37 mouse cellular contexts compared by ENCODE assay signal in genomic region chr5:29712906-29713305, GRCm38 (mm10). TPM values are rescaled to one million over a fixed set of nuclear protein-coding genes. Genes with fewer than 3 reads are reported as not detected.
"Had no signal": no experiment of that assay in that cellular context is flagged by ENCODE, and none has a peak within 500 bp of the region (broad histone marks: within the 10 kb centered on the region; RNA-seq: fewer than 3 reads in every experiment).

No protein-coding gene starts in this region.

- DNase-seq: left cerebral cortex, postnatal 4 days; liver; liver, embryonic 13.5 days; liver, postnatal 0 days; lung, adult 18-20 months; lung, adult 2 months; lung, embryonic 14.5 days; lung, postnatal 10 days; lung, postnatal 14 days; lung, postnatal 36 days; lung, postnatal 4 days; midbrain, embryonic 14.5 days had no signal

- H3K4me2 ChIP-seq: limb, embryonic 12.5 days; limb, embryonic 13.5 days; limb, embryonic 15.5 days; liver, embryonic 11.5 days; liver, embryonic 12.5 days; liver, embryonic 13.5 days; liver, embryonic 15.5 days; lung, embryonic 14.5 days; lung, embryonic 15.5 days; midbrain, embryonic 11.5 days; midbrain, embryonic 12.5 days; midbrain, embryonic 13.5 days; midbrain, embryonic 15.5 days had no signal

- H3K27me3 ChIP-seq: limb, embryonic 12.5 days; limb, embryonic 13.5 days; limb, embryonic 15.5 days; liver, embryonic 12.5 days; liver, embryonic 13.5 days; liver, embryonic 15.5 days; lung, embryonic 15.5 days; midbrain, embryonic 12.5 days; midbrain, embryonic 13.5 days; midbrain, embryonic 15.5 days had no signal

- H3K9me3 ChIP-seq: limb, embryonic 10.5 days; limb, embryonic 12.5 days; limb, embryonic 13.5 days; limb, embryonic 15.5 days; liver, embryonic 12.5 days; liver, embryonic 13.5 days; liver, embryonic 15.5 days; lung, embryonic 15.5 days; megakaryocyte, embryonic 14.5 days; midbrain, embryonic 10.5 days; midbrain, embryonic 12.5 days; midbrain, embryonic 13.5 days; midbrain, embryonic 15.5 days had no signal

- H3K9ac ChIP-seq: limb, embryonic 12.5 days; limb, embryonic 13.5 days; limb, embryonic 15.5 days; liver, embryonic 12.5 days; liver, embryonic 13.5 days; liver, embryonic 14.5 days; liver, embryonic 15.5 days; liver, postnatal 0 days; lung, embryonic 14.5 days; lung, embryonic 15.5 days; midbrain, embryonic 12.5 days; midbrain, embryonic 13.5 days; midbrain, embryonic 15.5 days had no signal

- H3K27ac ChIP-seq: limb, embryonic 10.5 days; limb, embryonic 12.5 days; limb, embryonic 13.5 days; limb, embryonic 15.5 days; liver, embryonic 12.5 days; liver, embryonic 13.5 days; liver, embryonic 14.5 days; liver, embryonic 15.5 days; lung, embryonic 15.5 days; macrophage; midbrain, embryonic 10.5 days; midbrain, embryonic 12.5 days; midbrain, embryonic 13.5 days; midbrain, embryonic 15.5 days had no signal

- H3K4me3 ChIP-seq: limb, embryonic 10.5 days; limb, embryonic 12.5 days; limb, embryonic 13.5 days; limb, embryonic 15.5 days; liver, embryonic 12.5 days; liver, embryonic 13.5 days; liver, embryonic 15.5 days; lung, embryonic 15.5 days; megakaryocyte, embryonic 14.5 days; midbrain, embryonic 10.5 days; midbrain, embryonic 12.5 days; midbrain, embryonic 13.5 days; midbrain, embryonic 15.5 days; myocyte had no signal

- H3K36me3 ChIP-seq: limb, embryonic 10.5 days; limb, embryonic 12.5 days; limb, embryonic 13.5 days; limb, embryonic 15.5 days; liver, embryonic 12.5 days; liver, embryonic 13.5 days; liver, embryonic 15.5 days; lung, embryonic 15.5 days; midbrain, embryonic 10.5 days; midbrain, embryonic 12.5 days; midbrain, embryonic 13.5 days; midbrain, embryonic 15.5 days had no signal

- ATAC-seq: liver, embryonic 12.5 days; liver, postnatal 0 days; lung, postnatal 0 days; midbrain, embryonic 13.5 days; midbrain, embryonic 15.5 days; midbrain, embryonic 16.5 days had no signal

- H3K4me1 ChIP-seq: liver, embryonic 12.5 days; liver, embryonic 13.5 days; liver, embryonic 15.5 days; lung, embryonic 15.5 days; midbrain, embryonic 10.5 days; midbrain, embryonic 12.5 days; midbrain, embryonic 13.5 days; midbrain, embryonic 15.5 days had no signal

RNA-seq across cellular contexts. Expression of gene Gm5129, which starts 22.8 kb away (rescaled TPM):
- polyA plus RNA-seq: limb, embryonic 11.5 days; limb, embryonic 12.5 days; limb, embryonic 13.5 days; limb, embryonic 15.5 days; liver, adult 2 months; liver, embryonic 11.5 days; liver, embryonic 12.5 days; liver, embryonic 13.5 days; liver, embryonic 15.5 days; liver, embryonic 16.5 days; liver, postnatal 0 days; lung, adult 2 months; lung, embryonic 14.5 days; lung, embryonic 15.5 days; lung, embryonic 16.5 days; lung, postnatal 0 days; macrophage; midbrain, embryonic 10.5 days; midbrain, embryonic 11.5 days; midbrain, embryonic 12.5 days; midbrain, embryonic 13.5 days; midbrain, embryonic 14.5 days; midbrain, embryonic 15.5 days; midbrain, embryonic 16.5 days; midbrain, postnatal 0 days; neural tube, embryonic 11.5 days had no signal
